Mouse (Mus musculus) spleen, postnatal 14 days (tissue): ENCODE data around the gene Hist1h3g.
"Not testable (repeated sequence)": the region's sequence is repeated elsewhere in the genome, so short reads cannot be mapped to it uniquely, and the experiment has no call there.

ENCODE experiments used
- DNase-seq, 2 experiments: peaks; one replicate each; pipeline ENCODE4 v3.0.0; 2021 to 2022; ENCODE audit warnings: low spot score in 2 of 2

Gene Hist1h3g

GRCm38 (mm10) chr13:23534368-23535131, 672 bp upstream of the Hist1h3g start:
- DNase-seq, result no peak

- DNase-seq, result no peak
Measured at GRCm38 (mm10) chr13:23536076-23536822, 1.0 kb downstream of the Hist1h3g start.

- no peak for DNase-seq
Measured at GRCm38 (mm10) chr13:23537006-23537710, 1.9 kb downstream of the Hist1h3g start.

- no peak for DNase-seq
Measured at GRCm38 (mm10) chr13:23538249-23538648, 3.0 kb downstream of the Hist1h3g start.

GRCm38 (mm10) chr13:23539821-23540220, 4.6 kb downstream of the Hist1h3g start:
- not testable (repeated sequence) for DNase-seq

- DNase-seq, result no peak
Measured at GRCm38 (mm10) chr13:23541497-23541896, 6.3 kb downstream of the Hist1h3g start.

- not testable (repeated sequence) for DNase-seq
Measured at GRCm38 (mm10) chr13:23542225-23542980, 7.2 kb downstream of the Hist1h3g start.

GRCm38 (mm10) chr13:23542999-23543607, 7.9 kb downstream of the Hist1h3g start, which contains the start of gene Hist1h2bh:
Gene Hist1h2bh (minus strand): TSS chr13:23543392.
- peak; percentile 62 to 67 for DNase-seq

- peak; percentile 67 to 77 for DNase-seq
Measured at GRCm38 (mm10) chr13:23543965-23544786, 9.0 kb downstream of the Hist1h3g start, which contains the start of gene Hist1h3f. Gene Hist1h3f (plus strand): TSS chr13:23544052.

GRCm38 (mm10) chr13:23544787-23545120, 9.5 kb downstream of the Hist1h3g start:
- not testable (repeated sequence) for DNase-seq

- DNase-seq, result no peak
Measured at GRCm38 (mm10) chr13:23546694-23547093, 11.5 kb downstream of the Hist1h3g start.

- no peak for DNase-seq
Measured at GRCm38 (mm10) chr13:23550761-23551145, 15.5 kb downstream of the Hist1h3g start.

- DNase-seq, result peak; percentile 85 to 90
Measured at GRCm38 (mm10) chr13:23551146-23551834, 16.1 kb downstream of the Hist1h3g start, which contains the start of gene Hist1h4f. Gene Hist1h4f (minus strand): TSS chr13:23551648.

GRCm38 (mm10) chr13:23551931-23552914, 17.0 kb downstream of the Hist1h3g start:
- DNase-seq, result no peak

GRCm38 (mm10) chr13:23552962-23553361, 17.7 kb downstream of the Hist1h3g start, which contains the start of gene Hist1h1d:
Gene Hist1h1d (plus strand): TSS chr13:23553262.
- no peak for DNase-seq

GRCm38 (mm10) chr13:23554393-23554792, 19.2 kb downstream of the Hist1h3g start:
- no peak for DNase-seq

- peak; percentile 89 for DNase-seq
Measured at GRCm38 (mm10) chr13:23554925-23555838, 20.0 kb downstream of the Hist1h3g start.
